Comparison of ENCODE assay signal across 7 mouse cellular contexts in genomic region chr17:50419966-50420365, GRCm38 (mm10).
DNase-seq lines count a peak whose midpoint lies in the region; ATAC-seq and TF ChIP-seq lines count a peak whose summit lies in the region.

No protein-coding gene starts in this region.

- H3K27me3 ChIP-seq in lung, embryonic 14.5 days (ENCODE audit: insufficient read depth, low read length), result no peaks in the 10 kb centered on the region
- no peaks in the 10 kb centered on the region for H3K27me3 ChIP-seq in forebrain, postnatal 0 days (ENCODE audit: insufficient read depth, low read length)

- no peaks in the 10 kb centered on the region for H3K9me3 ChIP-seq in lung, embryonic 14.5 days (ENCODE audit: low read depth, low read length)
- H3K9me3 ChIP-seq in forebrain, postnatal 0 days (ENCODE audit: low read length), result no peaks in the 10 kb centered on the region

- ATAC-seq in lung, embryonic 14.5 days (ENCODE audit: insufficient read depth), result peak; percentile 86
- ATAC-seq in common myeloid progenitor, adult 5-6 weeks (replicated peaks; ENCODE audit: low read depth, poor library complexity, severe bottlenecking), result peak; percentile 62
- peak; percentile 71; the same call in 1 of the 2 replicates for ATAC-seq in forebrain, postnatal 0 days
- peak; percentile 51 for ATAC-seq in megakaryocyte progenitor cell, adult 5-6 weeks (replicated peaks; ENCODE audit: poor library complexity)

- no peak overlapping the region for H3K4me3 ChIP-seq in lung, embryonic 14.5 days (ENCODE audit: low read depth, low read length)
- no peak overlapping the region for H3K4me3 ChIP-seq in forebrain, postnatal 0 days (ENCODE audit: low read depth, low read length)

- peak; percentile 43 for DNase-seq in lung, embryonic 14.5 days
- no peak for DNase-seq in lung, postnatal 36 days
- DNase-seq in forebrain, postnatal 0 days, result no peak
- DNase-seq in layer of hippocampus, postnatal 14 days (ENCODE audit: low spot score in 2 of 2), result no peak
- DNase-seq in thymus, postnatal 25 days, result no peak

- H3K4me2 ChIP-seq in lung, embryonic 14.5 days, result no peak overlapping the region
- no peak overlapping the region for H3K4me2 ChIP-seq in forebrain, postnatal 0 days (ENCODE audit: low read depth)

- 70% methylated on average over 11 of the region's 12 CpGs for WGBS in lung, embryonic 14.5 days
- 74% methylated on average over 10 of the region's 12 CpGs for WGBS in forebrain, postnatal 0 days

- H3K36me3 ChIP-seq in lung, embryonic 14.5 days (ENCODE audit: insufficient read depth), result no peaks in the 10 kb centered on the region
- H3K36me3 ChIP-seq in forebrain, postnatal 0 days (ENCODE audit: insufficient read depth), result no peaks in the 10 kb centered on the region

- H3K4me1 ChIP-seq in lung, embryonic 14.5 days (ENCODE audit: insufficient read depth), result no peaks in the 10 kb centered on the region
- H3K4me1 ChIP-seq in forebrain, postnatal 0 days (ENCODE audit: insufficient read depth), result no peaks in the 10 kb centered on the region

- TF ChIP-seq CTCF in lung, embryonic 14.5 days (IDR thresholded peaks at IDR 0.05; ENCODE audit: low read depth), result no peak
- no peak for TF ChIP-seq CTCF in forebrain, postnatal 0 days (IDR thresholded peaks at IDR 0.05; ENCODE audit: low read depth)

- H3K27ac ChIP-seq in lung, embryonic 14.5 days (ENCODE audit: low read depth), result no peak overlapping the region
- H3K27ac ChIP-seq in forebrain, postnatal 0 days (ENCODE audit: low read depth, low read length), result no peak overlapping the region

- H3K9ac ChIP-seq in lung, embryonic 14.5 days, result no peak overlapping the region
- no peak overlapping the region for H3K9ac ChIP-seq in forebrain, postnatal 0 days
